Mouse (Mus musculus) forebrain, embryonic 11.5 days (tissue): ENCODE data around the gene Gm21761. TPM values are rescaled to one million over a fixed set of nuclear protein-coding genes. Genes with fewer than 3 reads are reported as not detected.

Experiments
- polyA plus RNA-seq: library from polyadenylated mRNA; unstranded; fragments of >200 nt; fragmentation: Nextera tagmentation; extraction: Ambion mirVana; gene quantifications from 2 replicates; pipeline ENCODE4 v1.2.1, GENCODE M21; 2014

Gm21761 gene
- polyA plus RNA-seq, 1 experiment from 2014 or later: not detected

Other genes with a start within 250 kb of the Gm21761 start
- gene Hmgcs1, start 238.9 kb downstream of the Gm21761 start, polyA plus RNA-seq: 389 and 403 TPM in 2 replicates
- 4.9 and 5.8 TPM in 2 replicates for gene Nim1k, start 173.4 kb downstream of the Gm21761 start, polyA plus RNA-seq
- 49.2 and 50.7 TPM in 2 replicates for gene Zfp131, start 138.4 kb downstream of the Gm21761 start, polyA plus RNA-seq
- gene AF067063, start 99.1 kb downstream of the Gm21761 start, polyA plus RNA-seq: not detected in 2 replicates
- not detected in 2 replicates for gene D13Ertd608e, start 93.3 kb downstream of the Gm21761 start, polyA plus RNA-seq
- not detected in 2 replicates for gene Tcstv1, start 34.5 kb downstream of the Gm21761 start, polyA plus RNA-seq
- not detected in 2 replicates for gene B020031M17Rik, start 21.5 kb upstream of the Gm21761 start, polyA plus RNA-seq
- not detected in 2 replicates for gene Gm36079, start 97.7 kb upstream of the Gm21761 start, polyA plus RNA-seq
- not detected in 2 replicates for gene Gm21188, start 122.9 kb upstream of the Gm21761 start, polyA plus RNA-seq
- not detected in 2 replicates for gene Gm20767, start 211.0 kb upstream of the Gm21761 start, polyA plus RNA-seq
- gene Gm21818, start 243.2 kb upstream of the Gm21761 start, polyA plus RNA-seq: not detected in 2 replicates